Mouse (Mus musculus): ENCODE measurements around the gene Erp29.

DNA sequence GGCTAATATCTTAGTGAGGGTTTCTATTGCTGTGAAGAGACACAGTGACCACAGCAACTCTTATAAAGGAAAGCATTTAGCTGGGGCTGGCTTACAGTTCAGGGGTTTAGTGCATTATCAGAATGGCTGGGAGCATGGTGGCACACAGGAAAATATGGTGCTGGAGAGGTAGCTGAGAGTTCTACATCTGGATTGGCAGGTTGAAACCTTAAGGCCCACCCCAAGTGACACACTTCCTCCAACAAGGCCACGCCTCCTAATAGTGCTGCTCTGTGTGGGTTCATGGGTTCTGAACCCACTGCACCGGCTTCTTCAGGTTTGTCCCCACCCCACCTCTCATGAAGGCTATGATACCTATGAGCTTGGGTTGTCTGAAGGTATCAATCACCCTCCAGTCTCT, 20.1 kb upstream of the Erp29 start:
- no peak for TF ChIP-seq POLR2A (IDR thresholded peaks at IDR 0.05; ENCODE audit: insufficient read length, low read depth)
- no peak for TF ChIP-seq USF1 (IDR thresholded peaks at IDR 0.05; ENCODE audit: low read depth)
- no peak for TF ChIP-seq MYOG (IDR thresholded peaks at IDR 0.05; ENCODE audit: control insufficient read depth in 1 of 3, insufficient read depth in 1 of 3, insufficient read length in 2 of 3, low read depth in 2 of 3)
- no peak for TF ChIP-seq POLR2AphosphoS2 (IDR thresholded peaks at IDR 0.05; ENCODE audit: insufficient read length, low read depth)
- no peak for TF ChIP-seq MAX (IDR thresholded peaks at IDR 0.05; ENCODE audit: low read depth)
- no peak for TF ChIP-seq MYOD1 (IDR thresholded peaks at IDR 0.05; ENCODE audit: control insufficient read depth in 1 of 3, insufficient read length in 2 of 3, low read depth in 2 of 3)
- no peak for TF ChIP-seq CEBPB (IDR thresholded peaks at IDR 0.05; ENCODE audit: insufficient read depth, poor library complexity, severe bottlenecking)
- no peak for TF ChIP-seq SRF (IDR thresholded peaks at IDR 0.05; ENCODE audit: control insufficient read depth, insufficient read length, low read depth)
- TF ChIP-seq TCF12 (IDR thresholded peaks at IDR 0.05; ENCODE audit: insufficient read depth, poor library complexity, severe bottlenecking), result no peak
- no peak for TF ChIP-seq E2F4 (IDR thresholded peaks at IDR 0.05; ENCODE audit: insufficient read depth)
- no peak for TF ChIP-seq REST (IDR thresholded peaks at IDR 0.05; ENCODE audit: insufficient read depth, insufficient read length)

All from myocyte (in vitro differentiated cells).